Mouse (Mus musculus) small intestine, adult 2 months (tissue): ENCODE measurements around the gene Slamf9.

Source experiments
- CTCF ChIP-seq: fragments of 200-500 bp; IDR thresholded peaks from 2 replicates; pipeline ENCODE4 v1.5.1; 2012; ENCODE audit warnings: low read depth, mild to moderate bottlenecking, control low read depth, inconsistent platforms, low read length, moderate library complexity, mixed read lengths; ENCODE audit not compliant: insufficient replicate concordance, insufficient read length; ENCODE audit errors: extremely low read depth
- POLR2A ChIP-seq: fragments of 200-500 bp; IDR thresholded peaks from 2 replicates; pipeline ENCODE4 v1.6.1; 2012; ENCODE audit warnings: low read depth, mild to moderate bottlenecking, control low read depth, inconsistent platforms, low read length, moderate library complexity

DNA sequence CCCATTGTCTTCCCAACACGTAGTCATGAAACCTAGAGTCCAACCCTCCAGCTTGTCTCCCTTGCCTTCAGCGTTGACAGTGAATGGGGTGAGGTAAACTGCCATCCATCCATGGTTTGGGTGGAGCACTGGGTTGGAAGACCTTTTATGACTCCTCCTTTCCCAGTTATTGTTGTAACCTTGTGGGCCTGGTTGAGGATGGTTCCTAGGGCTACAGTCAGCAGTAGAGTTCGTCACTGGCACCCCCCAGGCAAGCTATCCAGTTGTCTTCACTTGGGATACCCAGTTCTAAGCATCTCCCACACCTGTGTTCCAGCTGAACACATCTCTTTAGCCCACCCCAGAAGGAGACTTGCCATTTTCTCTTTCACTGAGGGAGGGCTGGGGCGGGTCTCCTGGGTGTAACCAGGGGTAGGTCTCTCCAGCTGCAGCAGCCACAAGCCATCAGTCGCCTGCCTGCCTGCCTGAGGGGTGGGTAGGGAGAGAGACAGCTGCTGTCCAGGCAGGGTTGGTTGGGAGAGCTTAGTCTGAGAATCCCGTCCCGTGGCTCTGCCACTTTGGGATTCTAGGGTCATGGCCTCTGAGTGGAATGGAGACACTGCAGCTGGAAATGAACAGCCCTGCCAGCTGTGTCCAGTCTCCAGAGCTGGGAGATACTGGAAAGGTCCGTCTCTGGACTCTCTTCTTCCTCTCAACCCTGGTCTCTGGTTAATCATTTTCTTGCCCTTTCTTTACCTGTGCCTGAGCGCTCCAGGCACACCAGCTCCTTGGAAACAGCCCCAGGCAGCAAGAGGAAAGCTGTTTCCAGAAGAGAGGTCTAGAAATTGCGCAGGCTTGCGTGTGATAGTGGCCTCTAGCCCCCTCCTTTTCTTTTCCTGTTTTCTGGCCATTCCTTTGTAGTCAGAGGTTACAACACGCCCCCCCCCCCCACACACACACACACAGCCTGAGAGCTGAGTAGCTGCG lies 27.3 kb downstream of the Slamf9 start:
- TF ChIP-seq CTCF (no peak; the same call in 1 of the 2 replicates), POLR2A (no peak)
